Mouse (Mus musculus) ovary, adult 2 months (tissue): ENCODE results near the gene Nutm1. TPM values are rescaled to one million over a fixed set of nuclear protein-coding genes. Genes with fewer than 3 reads are reported as not detected.

Experiments used
- polyA plus RNA-seq: library from polyadenylated mRNA; depleted of rRNA; stranded (reverse); fragments of >200 nt; gene quantifications from 2 replicates; pipeline ENCODE4 v1.2.3, GENCODE M21; 2012; rRNA removed

Nutm1 gene
- not detected in 2 replicates for polyA plus RNA-seq

GRCm38 (mm10) chr2:112259241-112259962, at the start of gene Nutm1:
Nutm1 (minus strand) TSS chr2:112259291.

GRCm38 (mm10) chr2:112266242-112266592, 7.1 kb upstream of the Nutm1 start, which contains the start of gene Gm21985:
Gm21985 (plus strand) TSS chr2:112266314.

GRCm38 (mm10) chr2:112265448-112266241, 6.6 kb upstream of the Nutm1 start, which contains the start of gene Slc12a6:
Slc12a6 (plus strand) TSS chr2:112265825.

GRCm38 (mm10) chr2:112261748-112262653, 2.9 kb upstream of the Nutm1 start, which contains the start of gene Nop10:
Nop10 (plus strand) TSS chr2:112261926.

GRCm38 (mm10) chr2:112239212-112239934, 19.7 kb downstream of the Nutm1 start, which contains the start of gene Lpcat4:
Lpcat4 (plus strand) TSS chr2:112239468.

Other genes with a start within 250 kb of the Nutm1 start
- not detected in 2 replicates for gene Olfr1310, start 246.6 kb downstream of the Nutm1 start, polyA plus RNA-seq
- gene Olfr1311, start 234.9 kb downstream of the Nutm1 start, polyA plus RNA-seq = not detected in 2 replicates
- gene Olfr1312, start 209.1 kb downstream of the Nutm1 start, polyA plus RNA-seq = not detected in 2 replicates
- not detected in 2 replicates for gene Olfr1313, start 181.4 kb downstream of the Nutm1 start, polyA plus RNA-seq
- not detected in 2 replicates for gene Olfr1314, start 162.5 kb downstream of the Nutm1 start, polyA plus RNA-seq
- not detected in 2 replicates for gene Olfr1315-ps1, start 143.9 kb downstream of the Nutm1 start, polyA plus RNA-seq
- gene Olfr1316, start 124.3 kb downstream of the Nutm1 start, polyA plus RNA-seq = not detected in 2 replicates
- gene Olfr1317, start 119.0 kb downstream of the Nutm1 start, polyA plus RNA-seq = not detected in 2 replicates
- gene Olfr1318, start 105.1 kb downstream of the Nutm1 start, polyA plus RNA-seq = not detected in 2 replicates
- gene Lpcat4, start 19.8 kb downstream of the Nutm1 start, polyA plus RNA-seq = 54.9 and 64.4 TPM in 2 replicates
- gene Nop10, start 2.6 kb upstream of the Nutm1 start, polyA plus RNA-seq = 32.4 and 73.0 TPM in 2 replicates
- 28.4 and 34.6 TPM in 2 replicates for gene Slc12a6, start 6.5 kb upstream of the Nutm1 start, polyA plus RNA-seq
- not detected in 2 replicates for gene Gm21985, start 7.0 kb upstream of the Nutm1 start, polyA plus RNA-seq
- 103 TPM in 2 replicates for gene Emc4, start 108.7 kb upstream of the Nutm1 start, polyA plus RNA-seq
- 0.42 and 0.75 TPM in 2 replicates for gene Katnbl1, start 119.9 kb upstream of the Nutm1 start, polyA plus RNA-seq
- gene Emc7, start 195.7 kb upstream of the Nutm1 start, polyA plus RNA-seq = 4.6 and 6.1 TPM in 2 replicates
- not detected in 2 replicates for gene Chrm5, start 221.5 kb upstream of the Nutm1 start, polyA plus RNA-seq
- gene Aven, start 233.7 kb upstream of the Nutm1 start, polyA plus RNA-seq = 3.0 and 4.7 TPM in 2 replicates